Mouse (Mus musculus) retina, adult 2 months (tissue): Measurements from ENCODE around the gene Fbxo46.
"Not testable (repeated sequence)": the region's sequence is repeated elsewhere in the genome, so short reads cannot be mapped to it uniquely, and the experiment has no call there.

Experiments
- DNase-seq: peaks from one replicate; pipeline ENCODE4 v3.0.0-alpha.2; 2012; ENCODE audit warnings: low read depth, low spot score

The Fbxo46 gene

GRCm38 (mm10) chr7:19131324-19131848 lies 11.7 kb downstream of the Fbxo46 start:
- peak; percentile 87 for DNase-seq

GRCm38 (mm10) chr7:19136168-19136567 lies 16.5 kb downstream of the Fbxo46 start:
- no peak for DNase-seq

GRCm38 (mm10) chr7:19136673-19137334 lies 17.1 kb downstream of the Fbxo46 start:
- DNase-seq: no peak

- DNase-seq: no peak
Measured at GRCm38 (mm10) chr7:19137380-19137779, 17.7 kb downstream of the Fbxo46 start.

- no peak for DNase-seq
Measured at GRCm38 (mm10) chr7:19146793-19147192, 27.1 kb downstream of the Fbxo46 start.

GRCm38 (mm10) chr7:19147497-19148045 lies 27.9 kb downstream of the Fbxo46 start:
- no peak for DNase-seq

GRCm38 (mm10) chr7:19148180-19148874 lies 28.7 kb downstream of the Fbxo46 start:
- DNase-seq: no peak

- DNase-seq: peak; percentile 93
Measured at GRCm38 (mm10) chr7:19148875-19149541, 29.3 kb downstream of the Fbxo46 start, which contains the start of gene Qpctl. Gene Qpctl, minus strand, starts transcription at chr7:19149291.

GRCm38 (mm10) chr7:19149626-19150025 lies 30.0 kb downstream of the Fbxo46 start, which contains the start of gene Snrpd2:
Gene Snrpd2, plus strand, starts transcription at chr7:19149722.
- DNase-seq: peak; percentile 91

GRCm38 (mm10) chr7:19151121-19151520 lies 31.5 kb downstream of the Fbxo46 start:
- DNase-seq: not testable (repeated sequence)

- no peak for DNase-seq
Measured at GRCm38 (mm10) chr7:19154796-19155195, 35.1 kb downstream of the Fbxo46 start.

- no peak for DNase-seq
Measured at GRCm38 (mm10) chr7:19155825-19156475, 36.3 kb downstream of the Fbxo46 start.

GRCm38 (mm10) chr7:19157160-19157800 lies 37.6 kb downstream of the Fbxo46 start:
- DNase-seq: peak; percentile 48

- no peak for DNase-seq
Measured at GRCm38 (mm10) chr7:19158601-19159000, 38.9 kb downstream of the Fbxo46 start.

- DNase-seq: no peak
Measured at GRCm38 (mm10) chr7:19159411-19159810, 39.8 kb downstream of the Fbxo46 start.

- DNase-seq: no peak
Measured at GRCm38 (mm10) chr7:19160115-19160514, 40.5 kb downstream of the Fbxo46 start.

GRCm38 (mm10) chr7:19162928-19163327 lies 43.3 kb downstream of the Fbxo46 start:
- no peak for DNase-seq

- DNase-seq: no peak
Measured at GRCm38 (mm10) chr7:19163752-19164151, 44.1 kb downstream of the Fbxo46 start.

GRCm38 (mm10) chr7:19164189-19164588 lies 44.5 kb downstream of the Fbxo46 start:
- no peak for DNase-seq

GRCm38 (mm10) chr7:19164978-19165377 lies 45.3 kb downstream of the Fbxo46 start:
- DNase-seq: no peak
